In genomic region chr14:117951265-117951664, GRCm38 (mm10) we compare ENCODE assay signal across 15 mouse cellular contexts.
DNase-seq lines count a peak whose midpoint lies in the region; ATAC-seq and TF ChIP-seq lines count a peak whose summit lies in the region.
"Had no signal": no experiment of that assay in that cellular context is flagged by ENCODE, and none has a peak within 500 bp of the region (broad histone marks: within the 10 kb centered on the region; RNA-seq: fewer than 3 reads in every experiment).

No protein-coding gene starts in this region.

- intact Hi-C loops in left cerebral cortex, adult 2 months (cut with DNase I) = no loop called here
- intact Hi-C loops in left cerebral cortex, postnatal 14 days (cut with DNase I) = no loop called here

- WGBS in forebrain, embryonic 12.5 days = 69% methylated on average over 15 of the region's 15 CpGs
- 81% methylated on average over 15 of the region's 15 CpGs for WGBS in forebrain, embryonic 10.5 days
- WGBS in forebrain, postnatal 0 days = 52% methylated on average over 15 of the region's 15 CpGs
- 70% methylated on average over 15 of the region's 15 CpGs for WGBS in midbrain, embryonic 15.5 days

- H3K4me3 ChIP-seq in forebrain, embryonic 12.5 days (replicated peaks) = no peak overlapping the region
- H3K4me3 ChIP-seq in forebrain, embryonic 10.5 days = no peak overlapping the region
- peak overlapping the region; percentile 7; the same call in 1 of the 2 replicates for H3K4me3 ChIP-seq in left cerebral cortex, adult 2 months
- H3K4me3 ChIP-seq in forebrain, postnatal 0 days (ENCODE audit: low read depth, low read length) = no peak overlapping the region
- no peak overlapping the region for H3K4me3 ChIP-seq in midbrain, embryonic 15.5 days
- H3K4me3 ChIP-seq: erythroblast, embryonic 14.5 days; liver, embryonic 13.5 days; stomach, embryonic 15.5 days had no signal

- DNase-seq in forebrain, embryonic 10.5 days (ENCODE audit: extremely low spot score, low spot score) = no peak
- DNase-seq in left cerebral cortex, adult 2 months (ENCODE audit: extremely low spot score in 1 of 2, low spot score in 2 of 2) = no peak
- DNase-seq in left cerebral cortex, adult 9 months (ENCODE audit: low spot score in 2 of 2) = no peak
- DNase-seq in forebrain, postnatal 0 days = no peak
- no peak for DNase-seq in left cerebral cortex, postnatal 14 days (ENCODE audit: low spot score in 2 of 2)
- no peak for DNase-seq in thymus, postnatal 14 days
- DNase-seq: adrenal gland, postnatal 25 days; cerebellum, adult 9-10 months; layer of hippocampus, postnatal 36 days; liver, embryonic 13.5 days had no signal

- H3K27ac ChIP-seq in forebrain, embryonic 12.5 days = no peak overlapping the region
- H3K27ac ChIP-seq in forebrain, embryonic 10.5 days = no peak overlapping the region
- H3K27ac ChIP-seq in left cerebral cortex, adult 2 months = no peak overlapping the region
- no peak overlapping the region for H3K27ac ChIP-seq in forebrain, postnatal 0 days (ENCODE audit: low read depth, low read length)
- no peak overlapping the region for H3K27ac ChIP-seq in midbrain, embryonic 15.5 days
- H3K27ac ChIP-seq: kidney, postnatal 0 days; liver, embryonic 13.5 days; stomach, embryonic 15.5 days had no signal

- peak; percentile 82 for ATAC-seq in forebrain, embryonic 12.5 days (ENCODE audit: low FRiP score)
- ATAC-seq in forebrain, postnatal 0 days = peak; percentile 71
- ATAC-seq in midbrain, embryonic 15.5 days (replicated peaks) = peak; percentile 81

- H3K9ac ChIP-seq in forebrain, embryonic 12.5 days = no peak overlapping the region
- H3K9ac ChIP-seq in forebrain, postnatal 0 days = no peak overlapping the region
- no peak overlapping the region for H3K9ac ChIP-seq in midbrain, embryonic 15.5 days
- H3K9ac ChIP-seq: liver, embryonic 13.5 days; stomach, embryonic 15.5 days had no signal

- no peak for TF ChIP-seq CTCF in left cerebral cortex, adult 2 months (IDR thresholded peaks at IDR 0.05)
- TF ChIP-seq CTCF in forebrain, postnatal 0 days (IDR thresholded peaks at IDR 0.05; ENCODE audit: low read depth) = no peak

- no peaks in the 10 kb centered on the region for H3K36me3 ChIP-seq in forebrain, embryonic 12.5 days (replicated peaks)
- H3K36me3 ChIP-seq in forebrain, embryonic 10.5 days (replicated peaks) = no peaks in the 10 kb centered on the region
- no peaks in the 10 kb centered on the region for H3K36me3 ChIP-seq in forebrain, postnatal 0 days (ENCODE audit: insufficient read depth)
- no peaks in the 10 kb centered on the region for H3K36me3 ChIP-seq in midbrain, embryonic 15.5 days (replicated peaks)
- H3K36me3 ChIP-seq: liver, embryonic 13.5 days; stomach, embryonic 15.5 days had no signal

- H3K27me3 ChIP-seq in forebrain, embryonic 12.5 days = no peaks in the 10 kb centered on the region
- H3K27me3 ChIP-seq in forebrain, embryonic 10.5 days (ENCODE audit: poor library complexity, severe bottlenecking) = no peaks in the 10 kb centered on the region
- H3K27me3 ChIP-seq in forebrain, postnatal 0 days (ENCODE audit: insufficient read depth, low read length) = no peaks in the 10 kb centered on the region
- H3K27me3 ChIP-seq in midbrain, embryonic 15.5 days (replicated peaks) = no peaks in the 10 kb centered on the region
- H3K27me3 ChIP-seq: liver, embryonic 13.5 days; stomach, embryonic 15.5 days had no signal

- H3K4me1 ChIP-seq in forebrain, embryonic 12.5 days = peaks cover 2% of the 10 kb centered on the region; the same call in 1 of the 2 replicates
- H3K4me1 ChIP-seq in forebrain, embryonic 10.5 days = peaks cover 3% of the 10 kb centered on the region; the same call in 1 of the 2 replicates
- H3K4me1 ChIP-seq in forebrain, postnatal 0 days (ENCODE audit: insufficient read depth) = no peaks in the 10 kb centered on the region
- H3K4me1 ChIP-seq in midbrain, embryonic 15.5 days = no peaks in the 10 kb centered on the region; the same call in 1 of the 2 replicates
- H3K4me1 ChIP-seq: liver, embryonic 13.5 days; stomach, embryonic 15.5 days had no signal

- no peak overlapping the region for H3K4me2 ChIP-seq in forebrain, embryonic 12.5 days
- peak overlapping the region; percentile 7; the same call in 1 of the 2 replicates for H3K4me2 ChIP-seq in forebrain, postnatal 0 days (ENCODE audit: low read depth)
- H3K4me2 ChIP-seq in midbrain, embryonic 15.5 days = no peak overlapping the region
- H3K4me2 ChIP-seq: liver, embryonic 13.5 days; stomach, embryonic 15.5 days had no signal

- H3K9me3 ChIP-seq in forebrain, embryonic 12.5 days = no peaks in the 10 kb centered on the region
- H3K9me3 ChIP-seq in forebrain, embryonic 10.5 days = peaks cover 6% of the 10 kb centered on the region; the same call in 1 of the 2 replicates
- no peaks in the 10 kb centered on the region for H3K9me3 ChIP-seq in forebrain, postnatal 0 days (ENCODE audit: low read length)
- H3K9me3 ChIP-seq in midbrain, embryonic 15.5 days = no peaks in the 10 kb centered on the region
- H3K9me3 ChIP-seq: stomach, embryonic 15.5 days had no signal
